Mouse (Mus musculus) MEL (cell line): ENCODE data around the gene Cend1. TPM values are rescaled to one million over a fixed set of nuclear protein-coding genes. Genes with fewer than 3 reads are reported as not detected.

Source experiments
- DNase-seq: peaks from one replicate; pipeline ENCODE4 v3.0.0; 2011; ENCODE audit warnings: low read depth, low spot score
- H3K27ac ChIP-seq: 2 replicates; pipeline ENCODE4 v1.5.1; 2012; ENCODE audit warnings: low read depth, mild to moderate bottlenecking, control low read depth, low read length, moderate library complexity; ENCODE audit not compliant: control insufficient read depth
- H3K27me3 ChIP-seq, 2 experiments: fragments of 150-350 bp in 1 of 2; sonication (generic) in 1 of 2; 2 replicates each; pipeline ENCODE4 v1.6.1; 2012; ENCODE audit warnings: low read length in 2 of 2, mild to moderate bottlenecking in 2 of 2, improper control_type of control experiment in 1 of 2, moderate library complexity in 1 of 2; ENCODE audit not compliant: insufficient read depth in 2 of 2, control insufficient read depth in 1 of 2
- H3K36me3 ChIP-seq, 2 experiments: 2 replicates each; pipeline ENCODE4 v1.6.1; 2012 to 2014; ENCODE audit warnings: low read length in 2 of 2, improper control_type of control experiment in 1 of 2, inconsistent platforms in 1 of 2, mild to moderate bottlenecking in 1 of 2; ENCODE audit not compliant: insufficient read depth in 2 of 2, control insufficient read depth in 1 of 2
- H3K4me1 ChIP-seq, 2 experiments: fragments of 150-350 bp in 1 of 2; sonication (generic) in 1 of 2; 2 replicates each; pipeline ENCODE4 v1.6.1; 2012; ENCODE audit warnings: low read length in 2 of 2, improper control_type of control experiment in 1 of 2, mild to moderate bottlenecking in 1 of 2; ENCODE audit not compliant: insufficient read depth in 2 of 2, control insufficient read depth in 1 of 2
- H3K4me3 ChIP-seq, 2 experiments: fragments of 150-350 bp in 1 of 2; sonication (generic) in 1 of 2; 2 replicates each; pipeline ENCODE4 v1.5.1; 2012; ENCODE audit warnings: low read depth in 2 of 2, low read length in 2 of 2, mild to moderate bottlenecking in 2 of 2, moderate library complexity in 2 of 2, control low read depth in 1 of 2, improper control_type of control experiment in 1 of 2; ENCODE audit not compliant: control insufficient read depth in 1 of 2, insufficient read depth in 1 of 2
- H3K79me2 ChIP-seq: 2 replicates; pipeline ENCODE4 v1.6.1; 2012; ENCODE audit warnings: mild to moderate bottlenecking, low read length, moderate library complexity; ENCODE audit not compliant: control insufficient read depth, poor library complexity, insufficient read depth
- H3K9ac ChIP-seq: 2 replicates; pipeline ENCODE4 v1.6.1; 2012; ENCODE audit warnings: low read depth, mild to moderate bottlenecking, control low read depth, low read length, moderate library complexity; ENCODE audit not compliant: control insufficient read depth, poor library complexity, severe bottlenecking
- H3K9me3 ChIP-seq: fragments of 150-350 bp; sonication (generic); replicated peaks from 2 replicates; pipeline ENCODE4 v1.6.1; 2012; ENCODE audit warnings: mild to moderate bottlenecking, low read length, improper control_type of control experiment, moderate library complexity; ENCODE audit not compliant: insufficient read depth
- CHD1 ChIP-seq: IDR thresholded peaks from 2 replicates; pipeline ENCODE4 v1.6.1; 2012; ENCODE audit warnings: low read depth, mild to moderate bottlenecking, inconsistent platforms, low read length, improper control_type of control experiment
- E2F4 ChIP-seq: IDR thresholded peaks from 2 replicates; pipeline ENCODE4 v1.6.1; 2011; ENCODE audit warnings: low read depth, low read length, improper control_type of control experiment, borderline replicate concordance
- ELF1 ChIP-seq: IDR thresholded peaks from 2 replicates; pipeline ENCODE4 v1.6.1; 2014; ENCODE audit warnings: low read depth, mild to moderate bottlenecking, inconsistent platforms, low read length, improper control_type of control experiment, moderate library complexity
- GABPA ChIP-seq: IDR thresholded peaks from 2 replicates; pipeline ENCODE4 v1.6.1; 2012; ENCODE audit warnings: low read depth, mild to moderate bottlenecking, inconsistent platforms, low read length, improper control_type of control experiment, moderate library complexity
- JUND ChIP-seq: IDR thresholded peaks from 2 replicates; pipeline ENCODE4 v1.6.1; 2011; ENCODE audit warnings: low read depth, mild to moderate bottlenecking, improper control_type of control experiment, low read length
- MAX ChIP-seq: IDR thresholded peaks from 2 replicates; pipeline ENCODE4 v1.6.1; 2011; ENCODE audit warnings: low read length, improper control_type of control experiment
- MAZ ChIP-seq: IDR thresholded peaks from 2 replicates; pipeline ENCODE4 v1.6.1; 2012; ENCODE audit warnings: low read depth, mild to moderate bottlenecking, inconsistent platforms, low read length, improper control_type of control experiment
- MXI1 ChIP-seq: IDR thresholded peaks from 2 replicates; pipeline ENCODE4 v1.6.1; 2011; ENCODE audit warnings: mild to moderate bottlenecking, low read depth, low read length, improper control_type of control experiment
- NELFE ChIP-seq: IDR thresholded peaks from 2 replicates; pipeline ENCODE4 v1.6.1; 2011; ENCODE audit warnings: low read depth, low read length, improper control_type of control experiment
- NRF1 ChIP-seq: IDR thresholded peaks from 2 replicates; pipeline ENCODE4 v1.6.1; 2014; ENCODE audit warnings: low read depth, mild to moderate bottlenecking, inconsistent platforms, low read length, improper control_type of control experiment, moderate library complexity; ENCODE audit not compliant: poor library complexity, insufficient read depth, severe bottlenecking
- POLR2AphosphoS5 ChIP-seq: IDR thresholded peaks from 2 replicates; pipeline ENCODE4 v1.6.1; 2012; ENCODE audit warnings: low read depth, borderline replicate concordance, mild to moderate bottlenecking, inconsistent platforms, low read length, moderate library complexity, mixed read lengths
- SMC3 ChIP-seq: IDR thresholded peaks from 2 replicates; pipeline ENCODE4 v1.6.1; 2011; ENCODE audit warnings: low read depth, low read length, improper control_type of control experiment
- TAL1 ChIP-seq: IDR thresholded peaks from 2 replicates; pipeline ENCODE4 v1.6.1; 2012; ENCODE audit warnings: mild to moderate bottlenecking, inconsistent platforms, low read length, moderate library complexity, mixed read lengths
- ZKSCAN1 ChIP-seq: IDR thresholded peaks from 2 replicates; pipeline ENCODE4 v1.6.1; 2012; ENCODE audit warnings: low read depth, mild to moderate bottlenecking, inconsistent platforms, low read length, improper control_type of control experiment, moderate library complexity
- polyA plus RNA-seq, 2 experiments: library from polyadenylated mRNA; stranded (reverse) in 1 of 2; unstranded in 1 of 2; fragments of >175 nt in 1 of 2; fragments of >200 nt in 1 of 2; gene quantifications; 2 replicates each; pipeline versions ENCODE4 v1.2.1 to v1.2.4; 2012; ENCODE audit warnings: low replicate concordance in 2 of 2, low read depth in 1 of 2; ENCODE audit not compliant: insufficient read length in 2 of 2, insufficient read depth in 1 of 2, missing spikeins in 1 of 2
- total RNA-seq: library from RNA; depleted of rRNA; stranded (reverse); fragments of 300-350 nt; gene quantifications from 2 replicates; pipeline ENCODE4 v1.2.3, GENCODE M21; 2012

Cend1 gene
- total and polyA plus RNA-seq, 3 experiments = not detected

DNA sequence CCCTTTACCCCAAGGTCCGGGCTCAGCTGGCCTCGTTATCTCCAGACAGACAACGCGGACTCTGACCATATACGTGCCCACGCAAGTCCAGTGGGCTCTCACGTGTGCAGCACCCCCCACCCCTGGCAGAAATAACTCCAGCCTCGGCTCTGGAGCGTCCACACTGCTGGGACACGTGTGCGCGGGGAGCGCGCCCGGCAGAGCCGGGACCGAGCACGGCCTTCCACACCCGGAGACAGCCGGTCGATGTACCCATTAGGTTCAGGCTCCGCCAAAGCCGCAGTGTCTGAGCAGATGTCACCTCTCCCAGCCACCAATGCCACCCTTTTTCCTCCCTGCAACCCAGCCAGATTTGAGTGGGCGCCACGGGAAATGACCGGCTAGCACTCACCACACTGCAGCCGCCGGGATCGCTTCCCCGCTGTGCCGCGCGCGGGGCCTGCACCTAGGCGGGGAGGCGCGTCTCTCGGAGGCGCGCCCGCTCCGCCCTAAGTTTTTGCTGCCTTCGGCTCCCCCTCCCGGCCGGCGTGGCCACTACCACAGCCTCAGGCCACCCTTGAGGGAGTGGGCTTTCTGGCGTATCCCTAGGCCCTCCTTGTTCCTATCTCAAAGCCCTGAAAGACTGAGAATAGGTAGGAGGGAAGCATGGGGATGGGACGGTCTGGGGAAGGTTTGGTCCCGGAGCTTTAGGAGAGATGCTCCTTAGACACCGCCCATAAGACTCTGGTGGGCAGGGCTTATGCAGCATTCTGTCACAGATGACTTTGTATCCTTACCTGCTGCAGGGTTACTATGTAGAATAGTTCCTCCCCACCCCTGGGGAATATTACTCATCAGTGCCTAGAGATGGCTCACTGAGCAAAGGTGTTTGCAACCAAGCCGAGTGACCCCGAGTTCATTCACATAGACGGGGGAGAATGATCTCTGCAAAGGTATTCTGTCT, 8.2 kb upstream of the Cend1 start, which contains the start of gene Slc25a22 (continued):
- TF ChIP-seq NELFE = peak; percentile 77
- TF ChIP-seq ELF1 = 0 out of 2 replicates have a peak, but pooled peaks have one; percentile 6
- no peak for TF ChIP-seq NRF1
- peak; percentile 96 for TF ChIP-seq MXI1

- H3K4me1 ChIP-seq = peaks cover 4 to 22% of the 10 kb centered on the region in 2 experiments; a peak in 3 of 4 replicates
- H3K27ac ChIP-seq = peak overlapping the region; percentile 59
- peak overlapping the region; percentile 86 to 90 for H3K4me3 ChIP-seq
- TF ChIP-seq GABPA (no peak), CHD1 (no peak), MAZ (no peak), JUND (no peak), ZKSCAN1 (no peak), SMC3 (no peak)
- H3K9ac ChIP-seq = peak overlapping the region; percentile 90
- peak; percentile 40 for DNase-seq
- peaks cover 28% of the 10 kb centered on the region for H3K79me2 ChIP-seq
- no peaks in the 10 kb centered on the region for H3K9me3 ChIP-seq
- no peaks in the 10 kb centered on the region for H3K27me3 ChIP-seq
- peaks cover 0 to 20% of the 10 kb centered on the region in 2 experiments; a peak in 3 of 4 replicates for H3K36me3 ChIP-seq
Observed at GRCm38 (mm10) chr7:141436523-141436892, 7.2 kb upstream of the Cend1 start.

- Histone ChIP-seq H3K4me3 (peak overlapping the region; percentile 42 to 90; a peak in 2 of 4 replicates), H3K9me3 (no peaks in the 10 kb centered on the region), H3K9ac (peak overlapping the region; percentile 5; the same call in 1 of the 2 replicates), H3K27ac (peak overlapping the region; percentile 59; the same call in 1 of the 2 replicates), H3K36me3 (peaks cover 0 to 20% of the 10 kb centered on the region in 2 experiments; a peak in 3 of 4 replicates), H3K79me2 (peaks cover 28% of the 10 kb centered on the region), H3K27me3 (no peaks in the 10 kb centered on the region), H3K4me1 (peaks cover 4 to 22% of the 10 kb centered on the region in 2 experiments; a peak in 3 of 4 replicates)
- TF ChIP-seq MAX (no peak), E2F4 (no peak), TAL1 (no peak), POLR2AphosphoS5 (no peak)
- no peak for DNase-seq
Observed at GRCm38 (mm10) chr7:141435856-141436522, 6.7 kb upstream of the Cend1 start.
